Mouse (Mus musculus) small intestine, adult 2 months (tissue): Measurements from ENCODE around the gene Cdc42se2.

Source experiments
- CTCF ChIP-seq: fragments of 200-500 bp; IDR thresholded peaks from 2 replicates; pipeline ENCODE4 v1.5.1; 2012; ENCODE audit warnings: low read depth, mild to moderate bottlenecking, control low read depth, inconsistent platforms, low read length, moderate library complexity, mixed read lengths; ENCODE audit not compliant: insufficient replicate concordance, insufficient read length; ENCODE audit errors: extremely low read depth
- POLR2A ChIP-seq: fragments of 200-500 bp; IDR thresholded peaks from 2 replicates; pipeline ENCODE4 v1.6.1; 2012; ENCODE audit warnings: low read depth, mild to moderate bottlenecking, control low read depth, inconsistent platforms, low read length, moderate library complexity

DNA sequence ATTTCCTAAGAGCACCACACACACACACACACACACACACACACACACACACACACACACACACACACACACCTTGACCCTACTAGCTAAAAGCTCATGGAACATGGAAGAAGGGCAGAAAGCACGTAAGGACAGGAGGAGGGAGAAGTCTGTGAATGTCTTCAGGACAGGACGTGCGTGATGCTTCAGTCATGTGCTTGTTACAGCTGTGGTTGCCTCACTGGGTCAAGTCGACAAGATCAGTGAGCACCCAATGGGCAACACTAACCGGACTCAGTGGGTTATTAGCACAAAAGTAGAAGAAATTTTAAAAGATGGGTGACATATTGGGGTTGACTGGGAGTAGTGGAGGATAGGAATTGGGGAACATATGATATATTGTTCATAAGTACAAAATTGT is 17.6 kb downstream of the Cdc42se2 start:
- TF ChIP-seq CTCF: no peak
- no peak for TF ChIP-seq POLR2A
